Mouse (Mus musculus) retina, postnatal 1 day (tissue): ENCODE results near the gene Setdb1.

Experiments used
- DNase-seq: peaks from one replicate; pipeline ENCODE4 v3.0.0-alpha.2; 2012

Gene Setdb1

GRCm38 (mm10) chr3:95290156-95290555 lies 66.8 kb downstream of the Setdb1 start:
- DNase-seq: no peak

GRCm38 (mm10) chr3:95289419-95289818 lies 67.6 kb downstream of the Setdb1 start:
- DNase-seq: no peak

GRCm38 (mm10) chr3:95287541-95287940 lies 69.5 kb downstream of the Setdb1 start:
- no peak for DNase-seq

DNA sequence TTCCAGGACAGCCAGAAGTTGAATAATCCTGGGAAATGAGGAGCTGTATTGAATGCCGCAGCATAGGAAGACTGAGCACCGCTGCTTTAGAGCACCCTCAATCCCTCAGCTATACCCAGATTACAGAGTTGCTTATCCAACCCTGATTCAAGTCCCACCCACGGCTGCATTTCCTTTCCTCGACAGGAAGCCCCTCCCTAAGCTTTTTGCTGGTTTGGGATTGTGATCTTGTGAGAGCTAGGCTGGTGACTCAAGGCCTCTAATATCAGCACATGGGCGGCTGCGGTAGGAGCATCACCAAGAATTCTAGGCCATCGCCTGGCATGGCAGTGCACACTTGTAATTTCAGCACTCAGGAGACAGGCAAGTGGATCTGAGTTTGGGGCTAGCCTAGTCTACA lies 70.5 kb downstream of the Setdb1 start:
- no peak for DNase-seq

DNA sequence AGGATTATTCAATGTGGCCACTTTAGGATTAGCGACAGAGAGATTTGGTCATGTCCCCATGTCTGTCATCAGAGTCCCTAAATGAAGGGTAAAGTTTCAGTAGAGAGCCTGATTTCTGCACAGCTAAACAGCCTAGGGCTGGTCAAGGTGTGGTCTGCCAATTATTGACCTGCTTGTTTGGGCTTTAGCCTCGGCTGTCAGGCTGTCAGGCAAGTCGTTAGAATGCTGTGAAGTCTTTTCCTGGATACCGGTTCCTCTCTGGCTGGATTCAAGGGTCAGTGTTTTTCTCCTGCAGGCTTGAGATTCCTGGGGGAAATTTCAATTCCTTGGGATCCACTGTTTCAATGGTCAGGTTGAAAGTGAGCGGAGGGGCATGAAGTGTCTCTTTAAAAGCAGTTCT lies 71.0 kb downstream of the Setdb1 start:
- no peak for DNase-seq

GRCm38 (mm10) chr3:95285390-95285789 lies 71.6 kb downstream of the Setdb1 start:
- DNase-seq: no peak

GRCm38 (mm10) chr3:95284501-95285281 lies 72.3 kb downstream of the Setdb1 start:
- no peak for DNase-seq

GRCm38 (mm10) chr3:95284062-95284461 lies 72.9 kb downstream of the Setdb1 start:
- peak; percentile 20 for DNase-seq

GRCm38 (mm10) chr3:95283589-95283941 lies 73.4 kb downstream of the Setdb1 start:
- DNase-seq: no peak

- peak; percentile 89 for DNase-seq
Measured at GRCm38 (mm10) chr3:95282865-95283588, 74.0 kb downstream of the Setdb1 start.

DNA sequence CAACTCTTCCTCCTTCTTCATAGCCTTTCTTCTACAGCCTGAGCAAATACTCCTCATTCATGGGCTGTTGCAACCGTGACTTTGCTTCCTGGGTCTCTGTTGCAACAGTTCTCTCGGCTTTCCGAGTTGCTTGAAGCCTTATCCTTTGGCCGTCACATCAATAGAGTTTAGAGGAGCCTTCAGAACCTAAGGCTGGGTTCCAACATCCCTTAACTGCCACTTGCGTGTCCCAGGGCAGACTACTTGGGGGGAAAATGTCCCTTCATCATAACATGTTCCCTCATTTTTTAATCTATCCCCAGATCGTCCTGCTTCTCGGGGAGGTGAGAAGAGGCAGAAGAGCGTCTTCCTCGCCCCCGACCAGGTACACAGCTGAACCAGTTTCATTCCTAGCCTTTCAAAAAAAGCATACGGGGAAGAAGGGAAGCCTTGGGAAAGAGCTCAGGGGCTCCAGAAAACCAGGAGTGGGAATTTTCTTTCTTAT lies 74.6 kb downstream of the Setdb1 start:
- no peak for DNase-seq

- DNase-seq: peak; percentile 98
Measured at GRCm38 (mm10) chr3:95281216-95282126, 75.5 kb downstream of the Setdb1 start, which contains the start of the genes Mindy1 and Prune1. Gene Mindy1, plus strand, starts transcription at chr3:95281345. Gene Prune1, minus strand, starts transcription at chr3:95282076.

- DNase-seq: peak; percentile 31
Measured at GRCm38 (mm10) chr3:95280747-95281146, 76.3 kb downstream of the Setdb1 start.

- DNase-seq: peak; percentile 48
Measured at GRCm38 (mm10) chr3:95277149-95277551, 79.9 kb downstream of the Setdb1 start.

DNA sequence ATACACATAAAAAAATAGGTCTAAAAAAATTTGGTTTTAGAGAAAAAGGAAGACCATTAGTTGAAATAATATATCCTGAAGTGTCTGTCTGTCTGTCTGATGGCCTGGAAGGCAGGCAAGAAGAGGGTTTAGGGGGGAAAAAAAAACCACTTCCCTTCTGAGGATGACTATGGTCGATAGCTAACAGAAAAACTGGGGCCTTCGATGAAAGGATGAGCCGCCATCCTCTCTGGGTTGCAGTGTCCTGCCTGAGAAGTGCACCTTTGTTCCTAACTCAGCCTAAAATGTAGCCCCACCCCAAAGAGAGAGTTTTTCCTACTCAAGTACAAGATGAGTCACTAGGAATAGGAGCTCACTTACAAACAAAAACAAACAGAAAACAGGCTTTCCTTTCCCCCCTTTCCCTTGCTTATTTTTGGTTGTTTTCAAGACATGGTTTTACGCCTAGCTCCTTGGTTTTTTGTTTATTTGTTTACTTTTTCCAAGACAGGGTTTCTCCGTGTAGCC lies 80.5 kb downstream of the Setdb1 start:
- DNase-seq: no peak

GRCm38 (mm10) chr3:95275161-95275560 lies 81.8 kb downstream of the Setdb1 start:
- DNase-seq: no peak

DNA sequence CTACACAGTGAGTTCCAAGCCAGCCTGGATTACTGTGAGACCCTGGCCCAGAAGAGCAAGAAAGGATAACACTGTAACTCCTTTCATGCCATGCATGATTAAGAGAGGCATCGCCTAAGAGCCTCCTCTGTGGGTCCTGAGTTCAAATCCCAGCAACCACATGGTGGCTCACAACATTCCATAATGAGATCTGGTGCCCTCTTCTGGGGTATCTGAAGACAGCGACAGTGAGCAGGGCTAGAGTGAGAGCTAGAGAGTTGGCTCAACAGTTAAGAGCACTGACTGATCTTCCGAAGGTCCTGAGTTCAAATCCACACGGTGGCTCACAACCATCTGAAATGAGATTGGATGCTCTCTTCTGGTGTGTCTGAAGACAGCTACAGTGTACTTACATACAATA lies 82.5 kb downstream of the Setdb1 start:
- DNase-seq: no peak
